Mouse (Mus musculus) c-Kit-positive CD71-positive TER-119-negative erythroid progenitor cells, embryonic 14.5 days (primary cell): ENCODE results near the gene Dhx8.

Experiments
- DNase-seq: peaks from one replicate; pipeline ENCODE4 v3.0.0-alpha.2; 2013; ENCODE audit warnings: low read depth

Gene Dhx8

GRCm38 (mm10) chr11:101733596-101733995 lies 877 bp downstream of the Dhx8 start:
- peak; percentile 29 for DNase-seq

- DNase-seq, result no peak
Observed at GRCm38 (mm10) chr11:101756616-101757015, 23.9 kb downstream of the Dhx8 start.

- DNase-seq, result no peak
Observed at GRCm38 (mm10) chr11:101757366-101757765, 24.6 kb downstream of the Dhx8 start.

GRCm38 (mm10) chr11:101758431-101758830 lies 25.7 kb downstream of the Dhx8 start:
- DNase-seq, result no peak

- no peak for DNase-seq
Observed at GRCm38 (mm10) chr11:101759530-101759929, 26.8 kb downstream of the Dhx8 start.

GRCm38 (mm10) chr11:101763723-101764122 lies 31.0 kb downstream of the Dhx8 start:
- peak; percentile 51 for DNase-seq

GRCm38 (mm10) chr11:101764546-101764945 lies 31.8 kb downstream of the Dhx8 start:
- DNase-seq, result no peak

GRCm38 (mm10) chr11:101767326-101767725 lies 34.6 kb downstream of the Dhx8 start:
- no peak for DNase-seq

- DNase-seq, result no peak
Observed at GRCm38 (mm10) chr11:101768721-101769120, 36.0 kb downstream of the Dhx8 start.

GRCm38 (mm10) chr11:101770266-101770665 lies 37.5 kb downstream of the Dhx8 start:
- no peak for DNase-seq

GRCm38 (mm10) chr11:101772027-101772426 lies 39.3 kb downstream of the Dhx8 start:
- DNase-seq, result no peak

- DNase-seq, result no peak
Observed at GRCm38 (mm10) chr11:101772449-101772848, 39.7 kb downstream of the Dhx8 start.

GRCm38 (mm10) chr11:101776846-101777245 lies 44.1 kb downstream of the Dhx8 start:
- no peak for DNase-seq

- no peak for DNase-seq
Observed at GRCm38 (mm10) chr11:101783135-101783534, 50.4 kb downstream of the Dhx8 start.

GRCm38 (mm10) chr11:101783584-101783983 lies 50.9 kb downstream of the Dhx8 start:
- no peak for DNase-seq

GRCm38 (mm10) chr11:101784072-101784471 lies 51.4 kb downstream of the Dhx8 start:
- no peak for DNase-seq

- no peak for DNase-seq
Observed at GRCm38 (mm10) chr11:101784488-101785142, 51.9 kb downstream of the Dhx8 start.

GRCm38 (mm10) chr11:101785143-101785851 lies 52.6 kb downstream of the Dhx8 start, which contains the start of gene Etv4:
Gene Etv4, minus strand, starts transcription at chr11:101785371.
- peak; percentile 66 for DNase-seq

- no peak for DNase-seq
Observed at GRCm38 (mm10) chr11:101785852-101786205, 53.1 kb downstream of the Dhx8 start.

GRCm38 (mm10) chr11:101786651-101787050 lies 53.9 kb downstream of the Dhx8 start:
- no peak for DNase-seq

- DNase-seq, result no peak
Observed at GRCm38 (mm10) chr11:101787432-101787831, 54.7 kb downstream of the Dhx8 start.

- no peak for DNase-seq
Observed at GRCm38 (mm10) chr11:101790811-101791526, 58.2 kb downstream of the Dhx8 start.

GRCm38 (mm10) chr11:101797355-101797754 lies 64.6 kb downstream of the Dhx8 start:
- DNase-seq, result no peak
